Mouse (Mus musculus) cerebellum, adult 2 months (tissue): ENCODE data around the gene Zfp692.

ENCODE experiments used
- CTCF ChIP-seq: fragments of 200-500 bp; IDR thresholded peaks from 2 replicates; pipeline ENCODE4 v1.5.1; 2011; ENCODE audit warnings: low read depth, mild to moderate bottlenecking, control low read depth, low read length, moderate library complexity, borderline replicate concordance; ENCODE audit not compliant: insufficient read depth
- POLR2A ChIP-seq: fragments of 200-500 bp; IDR thresholded peaks from 2 replicates; pipeline ENCODE4 v1.6.1; 2011; ENCODE audit warnings: low read length, control low read depth, borderline replicate concordance; ENCODE audit not compliant: insufficient read depth

- TF ChIP-seq POLR2A (no peak), CTCF (no peak)
These were observed 46.0 kb downstream of the Zfp692 start for GRCm38 (mm10) chr11:58352681-58353548.
